Mouse (Mus musculus) layer of hippocampus, postnatal 14 days (tissue): ENCODE results near the gene Pid1. TPM values are rescaled to one million over a fixed set of nuclear protein-coding genes. Genes with fewer than 3 reads are reported as not detected.

Experiments
- DNase-seq, 2 experiments: peaks; one replicate each; pipeline ENCODE4 v3.0.0; 2021 to 2022; ENCODE audit warnings: low spot score in 2 of 2, mixed read lengths in 1 of 2
- total RNA-seq, 2 experiments: library from RNA; stranded (reverse); gene quantifications; 2 replicates each; pipeline ENCODE4 v1.2.3; 2021

Gene Pid1
- total RNA-seq, 2 experiments from 2014 or later: 33.7 to 35.8 TPM

DNA sequence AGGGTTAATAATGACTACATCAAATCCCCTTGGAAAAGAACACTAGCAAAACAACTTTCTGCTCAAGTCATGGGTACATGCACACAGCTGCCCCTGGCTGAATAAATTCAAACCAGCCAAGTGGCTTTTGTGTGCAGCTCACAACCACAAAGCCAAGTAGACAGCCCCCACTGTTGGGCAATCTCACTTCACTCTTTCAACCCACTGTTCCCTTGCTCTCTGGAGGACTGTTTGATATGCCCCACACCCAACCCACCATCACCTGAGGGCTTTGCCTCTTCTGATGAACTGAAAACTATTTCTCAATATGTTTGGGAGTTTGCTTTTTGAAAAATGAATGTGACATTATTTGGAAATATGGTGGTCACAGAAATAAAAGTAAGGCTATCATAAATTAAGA is 171.8 kb downstream of the Pid1 start:
- DNase-seq: no peak

- no peak for DNase-seq
These were observed 174.5 kb downstream of the Pid1 start for GRCm38 (mm10) chr1:84189446-84189845.

DNA sequence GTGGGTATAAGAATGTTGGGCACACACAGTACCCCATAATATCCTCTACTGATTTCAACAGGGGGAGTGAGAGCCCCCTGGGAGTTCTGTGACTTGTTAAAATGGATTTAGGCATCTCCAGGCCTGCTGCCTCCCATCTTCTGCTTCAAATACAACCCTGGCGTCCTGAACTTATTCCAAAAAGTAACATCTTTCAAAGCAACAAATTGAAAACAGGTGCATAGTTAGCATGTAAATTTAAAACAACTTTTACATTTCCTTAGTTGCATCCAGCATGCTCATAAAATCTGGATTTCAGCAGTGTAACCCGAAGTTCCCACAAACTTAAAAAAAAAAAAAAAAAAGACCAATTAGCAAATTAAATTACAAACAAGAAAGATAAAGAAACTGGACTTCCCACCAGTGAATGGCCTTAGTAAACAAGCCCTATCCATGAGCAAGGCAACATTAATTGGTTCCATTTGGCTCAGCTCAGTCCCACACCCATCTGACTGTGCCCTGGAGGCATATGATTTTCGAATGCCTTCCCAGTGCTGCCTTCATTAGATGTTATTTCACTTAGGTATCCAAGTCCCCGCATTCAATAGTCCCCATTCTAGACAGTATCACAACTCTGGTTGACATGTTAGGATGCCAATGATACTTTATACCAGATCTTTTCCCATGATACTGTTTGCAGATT is 177.1 kb downstream of the Pid1 start:
- no peak for DNase-seq

GRCm38 (mm10) chr1:84177696-84178095 is 186.3 kb downstream of the Pid1 start:
- DNase-seq: no peak

DNA sequence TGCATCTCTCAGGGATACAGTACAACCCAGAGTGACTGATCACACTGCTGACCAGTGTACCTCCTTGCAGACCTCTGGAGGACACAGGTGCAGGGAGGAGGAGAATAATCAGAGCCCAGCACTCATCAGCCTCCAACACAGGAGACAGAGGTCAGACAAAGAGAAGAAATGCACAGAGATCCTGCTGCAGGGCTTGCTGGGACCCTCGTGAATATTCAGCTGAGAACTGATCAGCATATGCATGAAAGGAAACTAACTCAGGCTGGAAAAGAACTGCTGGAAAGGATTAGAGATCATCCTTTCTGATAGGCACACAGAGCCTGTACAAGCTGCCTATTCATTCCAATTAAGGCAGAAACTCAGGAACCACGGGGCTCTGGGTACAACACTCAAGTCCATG is 186.9 kb downstream of the Pid1 start:
- DNase-seq: peak; percentile 10 to 37

DNA sequence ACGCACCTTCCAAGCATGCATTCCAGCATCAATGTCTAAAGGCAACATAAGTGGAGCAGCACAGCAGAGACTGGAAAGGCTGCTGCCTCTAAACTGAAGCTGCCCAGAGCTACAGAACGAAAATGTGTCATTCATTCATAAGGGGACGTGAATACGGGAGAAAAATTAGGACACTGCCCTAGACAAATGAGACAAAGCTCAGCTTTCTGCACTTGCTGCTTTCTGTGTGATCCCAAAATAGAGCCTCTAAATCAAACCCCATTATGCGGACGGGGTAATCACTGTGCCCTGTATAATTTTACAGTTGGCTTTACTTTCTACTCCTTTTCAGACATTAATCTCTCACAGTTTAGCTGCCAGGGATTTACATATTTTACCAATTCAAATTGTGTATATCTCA is 191.0 kb downstream of the Pid1 start:
- DNase-seq: no peak

- no peak for DNase-seq
These were observed 206.2 kb downstream of the Pid1 start for GRCm38 (mm10) chr1:84157790-84158189.

- peak in 1 of 2 experiments; percentile 18 for DNase-seq
These were observed 208.4 kb downstream of the Pid1 start for GRCm38 (mm10) chr1:84155585-84155930.

DNA sequence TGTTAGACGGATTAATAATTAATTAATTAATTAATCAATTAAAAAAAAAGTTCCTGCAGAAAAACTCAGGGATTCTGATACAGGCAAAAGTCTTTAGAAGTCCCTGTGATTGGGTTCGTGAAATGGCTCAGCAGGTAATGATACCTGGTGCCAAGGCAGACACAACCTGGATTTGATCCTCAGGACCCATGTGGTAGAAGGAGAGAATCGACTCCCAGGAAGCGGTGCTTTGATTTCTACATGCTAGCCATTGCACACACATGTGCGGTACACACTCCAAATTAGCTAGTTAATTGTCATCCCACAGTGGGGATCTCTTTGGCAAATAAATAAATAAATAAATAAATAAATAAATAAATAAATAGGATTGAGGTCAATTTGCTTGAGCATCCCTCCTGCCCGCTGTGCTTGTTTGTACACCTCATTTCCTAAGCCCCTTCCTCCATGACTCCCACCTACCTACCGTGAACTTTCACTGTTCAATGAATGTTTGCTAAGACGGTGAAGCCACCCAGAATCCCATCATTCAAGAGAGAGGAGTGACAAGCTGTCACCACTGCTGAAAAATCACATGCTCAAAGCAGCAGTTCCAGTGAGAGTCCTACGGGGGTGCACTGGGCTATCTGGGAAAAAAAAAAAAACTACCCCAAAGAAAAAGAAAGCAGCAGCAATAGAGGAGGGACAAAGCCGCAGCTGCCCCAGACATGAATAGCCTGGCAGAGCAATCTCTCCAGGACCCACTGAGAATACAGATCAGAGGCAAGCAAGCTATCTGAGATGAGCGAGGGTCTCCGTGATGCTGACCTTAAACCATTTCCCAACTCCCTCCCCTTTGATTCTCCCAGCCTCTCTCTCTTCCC is 209.0 kb downstream of the Pid1 start:
- peak; percentile 17 to 20 for DNase-seq

DNA sequence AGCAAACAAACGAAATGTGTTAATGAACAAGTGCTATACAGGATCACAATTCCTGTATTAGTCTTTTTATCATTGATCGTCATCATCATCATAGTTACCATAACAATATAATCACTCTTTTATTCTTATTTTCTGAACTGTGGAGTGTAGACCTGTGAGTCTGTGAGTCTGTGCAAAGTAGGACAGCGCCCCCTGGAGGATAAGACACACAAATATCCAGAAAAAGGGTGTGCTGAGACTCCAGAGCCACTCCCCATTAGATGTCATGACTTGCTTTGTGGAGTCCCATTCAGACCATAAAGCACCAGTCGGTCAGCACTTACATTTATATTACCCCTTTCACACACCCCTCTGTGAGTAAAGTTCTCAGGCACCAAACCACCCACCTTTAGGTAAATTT is 210.0 kb downstream of the Pid1 start:
- peak; percentile 14 to 50 for DNase-seq

DNA sequence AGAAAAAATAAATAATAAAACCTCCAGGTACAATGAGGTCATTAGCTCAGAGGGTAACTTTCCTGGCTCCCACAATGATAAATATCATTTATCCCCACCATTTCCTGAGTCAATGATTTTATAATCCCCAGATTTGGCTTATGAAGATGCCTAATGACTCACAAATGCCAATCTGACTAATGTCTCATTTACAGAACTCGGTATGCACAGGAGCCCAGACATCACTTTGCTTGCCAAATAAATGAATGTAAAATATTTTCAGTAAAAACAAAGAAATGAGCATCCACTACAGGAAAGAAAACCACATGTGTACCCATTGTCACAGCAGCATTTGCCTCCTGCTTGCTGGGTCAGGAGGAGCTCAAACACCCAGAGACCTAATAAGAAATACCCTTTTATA is 222.4 kb downstream of the Pid1 start:
- DNase-seq: no peak

GRCm38 (mm10) chr1:84132451-84132850 is 231.5 kb downstream of the Pid1 start:
- DNase-seq: no peak

- no peak for DNase-seq
These were observed 232.2 kb downstream of the Pid1 start for GRCm38 (mm10) chr1:84131799-84132198.

DNA sequence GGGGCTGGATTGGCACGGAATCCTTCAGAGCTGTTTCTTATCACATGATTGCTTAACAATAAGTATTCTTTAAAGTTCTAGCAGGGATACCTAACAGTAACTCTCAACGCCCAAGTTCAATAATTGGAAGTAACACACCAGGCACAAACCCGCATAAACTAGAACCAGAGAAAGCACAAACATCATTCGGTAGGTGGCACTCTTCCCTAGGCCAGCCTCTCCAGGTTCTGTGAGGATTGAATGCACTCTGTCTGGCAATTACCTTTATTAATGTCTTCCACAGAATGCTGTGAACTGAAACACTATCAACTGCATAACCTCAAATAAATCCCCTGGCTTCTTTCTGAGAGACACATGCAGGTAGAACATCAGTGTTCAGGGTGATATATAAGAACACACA is 235.5 kb downstream of the Pid1 start:
- DNase-seq: peak; percentile 39 to 41

- no peak for DNase-seq
These were observed 244.7 kb downstream of the Pid1 start for GRCm38 (mm10) chr1:84119306-84119705.

DNA sequence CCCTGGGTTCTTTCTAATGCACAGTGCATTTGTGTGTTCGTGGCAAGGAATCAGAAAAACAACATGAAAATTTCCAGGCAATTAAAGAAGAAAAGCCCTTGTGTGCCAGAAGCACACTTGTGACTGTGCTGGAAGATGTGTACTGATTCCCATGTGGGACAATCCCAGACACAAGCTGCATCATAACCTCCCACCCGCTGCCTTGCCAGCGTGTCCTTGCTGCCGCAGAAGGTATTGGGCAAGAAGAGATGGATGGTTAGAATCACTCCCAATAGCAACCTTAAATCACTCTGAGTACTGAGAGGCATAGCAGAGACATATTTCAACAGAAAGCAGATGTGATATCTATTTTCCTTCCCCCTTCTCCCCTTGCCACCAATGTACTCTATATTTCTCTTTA is 257.2 kb downstream of the Pid1 start:
- DNase-seq: no peak

GRCm38 (mm10) chr1:84102052-84102451 is 261.9 kb downstream of the Pid1 start:
- no peak for DNase-seq

- no peak for DNase-seq
These were observed 266.6 kb downstream of the Pid1 start for GRCm38 (mm10) chr1:84097398-84097797.

DNA sequence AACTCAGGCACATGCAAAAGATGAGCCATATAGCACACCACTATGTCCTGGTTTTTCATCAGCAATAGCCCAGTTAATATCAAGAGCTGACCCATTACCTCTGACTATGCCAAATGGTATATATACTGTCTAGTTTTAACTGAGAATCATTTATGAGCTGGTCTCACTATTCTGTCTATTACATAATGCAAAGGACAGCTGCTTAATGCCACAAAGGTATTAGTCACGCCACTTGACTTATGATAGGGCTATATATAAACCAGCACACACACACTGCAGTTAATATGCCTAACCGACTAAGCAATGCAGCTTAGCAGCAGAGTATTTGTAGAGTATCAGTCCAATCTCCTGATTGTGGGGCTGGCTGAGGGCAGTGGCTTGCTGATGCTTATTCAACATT is 270.7 kb downstream of the Pid1 start:
- DNase-seq: no peak

DNA sequence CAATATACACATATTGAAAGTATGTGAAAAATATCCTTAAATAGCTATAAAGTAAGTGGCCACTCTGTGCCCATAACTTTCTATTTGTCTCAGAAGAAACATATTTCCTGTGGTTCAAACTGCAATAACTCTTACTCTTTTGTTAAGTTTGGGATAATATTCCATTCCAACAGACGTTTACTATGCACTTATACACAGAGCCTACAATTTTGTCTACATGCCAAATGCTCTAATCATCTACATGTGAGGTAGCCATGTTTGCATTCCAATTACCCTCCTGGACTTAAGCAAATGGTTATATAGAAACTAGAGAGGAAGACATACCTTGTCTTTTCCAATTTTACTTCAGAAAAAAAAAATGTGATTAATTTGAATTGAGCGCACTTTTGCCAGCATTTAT is 274.3 kb downstream of the Pid1 start:
- DNase-seq: no peak

DNA sequence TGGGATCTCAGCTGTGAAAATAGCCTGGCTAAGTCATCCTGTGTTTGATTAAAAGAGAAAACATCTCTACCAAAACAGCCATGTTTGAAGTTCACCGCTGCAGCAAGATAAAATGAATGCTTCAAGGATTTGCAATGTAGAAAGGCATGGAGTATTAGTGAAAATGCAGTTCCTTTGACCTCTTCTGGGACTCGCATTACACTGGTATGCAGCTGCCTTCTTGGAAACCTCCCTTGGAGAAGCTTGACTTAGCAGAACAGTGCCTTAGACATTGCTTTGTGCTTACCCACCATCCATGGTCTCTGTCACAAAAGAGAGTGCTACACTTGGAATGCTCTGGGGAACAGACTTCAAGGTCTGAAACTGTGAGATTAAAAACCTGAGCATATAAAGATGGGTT is 276.0 kb downstream of the Pid1 start:
- DNase-seq: no peak

- no peak for DNase-seq
These were observed 276.7 kb downstream of the Pid1 start for GRCm38 (mm10) chr1:84087325-84087724.

GRCm38 (mm10) chr1:84086486-84086885 is 277.5 kb downstream of the Pid1 start:
- no peak for DNase-seq
